Mouse (Mus musculus) lung, adult 2 months (tissue): Measurements from ENCODE around the gene Kalrn. TPM values are rescaled to one million over a fixed set of nuclear protein-coding genes. Genes with fewer than 3 reads are reported as not detected.

Experiments
- DNase-seq: peaks from one replicate; pipeline ENCODE4 v3.0.0; 2022
- H3K4me1 ChIP-seq: fragments of 200-500 bp; 2 replicates; pipeline ENCODE4 v1.6.1; 2011; ENCODE audit warnings: low read length; ENCODE audit not compliant: control insufficient read depth, insufficient read depth
- H3K4me3 ChIP-seq: fragments of 200-500 bp; replicated peaks from 2 replicates; pipeline ENCODE3; 2011; ENCODE audit warnings: low read depth, mild to moderate bottlenecking, control low read depth, low read length; ENCODE audit errors: extremely low read depth
- CTCF ChIP-seq: fragments of 200-500 bp; IDR thresholded peaks from 2 replicates; pipeline ENCODE4 v1.5.1; 2011; ENCODE audit warnings: mild to moderate bottlenecking, low read length, control low read depth; ENCODE audit not compliant: insufficient read depth
- POLR2A ChIP-seq: fragments of 200-500 bp; IDR thresholded peaks from 2 replicates; pipeline ENCODE4 v1.6.1; 2011; ENCODE audit warnings: low read depth, mild to moderate bottlenecking, control low read depth, low read length, borderline replicate concordance; ENCODE audit errors: extremely low read depth
- WGBS: fragments of 180-500 bp; shearing (Covaris S2); methylation state at CpG from one replicate; pipeline ENCODE4 v1.1.7; 2018; 5-methylcytosine and 5-hydroxymethylcytosine counted together
- polyA plus RNA-seq: library from polyadenylated mRNA; depleted of rRNA; stranded (reverse); fragments of >200 nt; gene quantifications from 2 replicates; pipeline ENCODE4 v1.2.3, GENCODE M21; 2012

The Kalrn gene
- polyA plus RNA-seq, 1 experiment: 11.8 TPM

GRCm38 (mm10) chr16:34049361-34049760 is 524.0 kb downstream of the Kalrn start:
- 78% methylated on average over 12 of the region's 12 CpGs for WGBS
- no peak for DNase-seq

GRCm38 (mm10) chr16:34048232-34048631 is 525.1 kb downstream of the Kalrn start:
- TF ChIP-seq CTCF: no peak
- no peak for TF ChIP-seq POLR2A
- 87% methylated on average over 4 of the region's 4 CpGs for WGBS
- H3K4me3 ChIP-seq: no peak overlapping the region
- no peak for DNase-seq
- no peaks in the 10 kb centered on the region for H3K4me1 ChIP-seq

More at GRCm38 (mm10) chr16:34049361-34049760, 524.0 kb downstream of the Kalrn start:
- H3K4me1 ChIP-seq: no peaks in the 10 kb centered on the region
- no peak overlapping the region for H3K4me3 ChIP-seq
- TF ChIP-seq POLR2A (no peak), CTCF (no peak)

- no peak for DNase-seq
- no peak overlapping the region for H3K4me3 ChIP-seq
- no peak for TF ChIP-seq POLR2A
- TF ChIP-seq CTCF: no peak
- no peaks in the 10 kb centered on the region for H3K4me1 ChIP-seq
- WGBS: 69% methylated on average over 7 of the region's 7 CpGs
Observed at GRCm38 (mm10) chr16:34047543-34047942, 525.8 kb downstream of the Kalrn start.

GRCm38 (mm10) chr16:34047006-34047360 is 526.3 kb downstream of the Kalrn start:
- H3K4me3 ChIP-seq: no peak overlapping the region
- no peak for DNase-seq
- H3K4me1 ChIP-seq: no peaks in the 10 kb centered on the region
- WGBS: 72% methylated on average over 4 of the region's 4 CpGs
- TF ChIP-seq CTCF: no peak
- TF ChIP-seq POLR2A: no peak

- DNase-seq: no peak
- WGBS: 64% methylated on average over 13 of the region's 13 CpGs
- no peaks in the 10 kb centered on the region for H3K4me1 ChIP-seq
- H3K4me3 ChIP-seq: no peak overlapping the region
- no peak for TF ChIP-seq POLR2A
- TF ChIP-seq CTCF: no peak
Observed at GRCm38 (mm10) chr16:34046268-34047005, 526.9 kb downstream of the Kalrn start.

GRCm38 (mm10) chr16:34044539-34044938 is 528.8 kb downstream of the Kalrn start:
- WGBS: 68% methylated on average over 8 of the region's 8 CpGs
- no peak for DNase-seq
- TF ChIP-seq CTCF (no peak), POLR2A (no peak)
- Histone ChIP-seq H3K4me3 (no peak overlapping the region), H3K4me1 (0 out of 2 replicates have a peak, but pooled peaks cover 2% of the 10 kb centered on the region)

GRCm38 (mm10) chr16:34043048-34043795 is 530.1 kb downstream of the Kalrn start:
- Histone ChIP-seq H3K4me3 (no peak overlapping the region), H3K4me1 (peaks cover 10% of the 10 kb centered on the region; the same call in 1 of the 2 replicates)
- WGBS: 86% methylated on average over 6 of the region's 6 CpGs
- DNase-seq: no peak
- TF ChIP-seq CTCF (no peak), POLR2A (no peak)

- Histone ChIP-seq H3K4me3 (no peak overlapping the region), H3K4me1 (peaks cover 10% of the 10 kb centered on the region; the same call in 1 of the 2 replicates)
- 85% methylated on average over 4 of the region's 4 CpGs for WGBS
- no peak for DNase-seq
- TF ChIP-seq CTCF: no peak
- no peak for TF ChIP-seq POLR2A
Observed at GRCm38 (mm10) chr16:34042586-34042985, 530.7 kb downstream of the Kalrn start.

GRCm38 (mm10) chr16:34040276-34040675 is 533.1 kb downstream of the Kalrn start:
- TF ChIP-seq CTCF (no peak), POLR2A (no peak)
- 70% methylated on average over 6 of the region's 6 CpGs for WGBS

GRCm38 (mm10) chr16:34039736-34040135 is 533.6 kb downstream of the Kalrn start:
- 56% methylated on average over 4 of the region's 4 CpGs for WGBS
- no peak for TF ChIP-seq POLR2A
- TF ChIP-seq CTCF: no peak
- DNase-seq: no peak
- Histone ChIP-seq H3K4me1 (peaks cover 14% of the 10 kb centered on the region; the same call in 1 of the 2 replicates), H3K4me3 (no peak overlapping the region)

More at GRCm38 (mm10) chr16:34040276-34040675, 533.1 kb downstream of the Kalrn start:
- Histone ChIP-seq H3K4me1 (peaks cover 14% of the 10 kb centered on the region; the same call in 1 of the 2 replicates), H3K4me3 (no peak overlapping the region)
- no peak for DNase-seq
